Mouse (Mus musculus) spleen, adult 10 weeks (tissue): ENCODE measurements around the gene Ptges2. TPM values are rescaled to one million over a fixed set of nuclear protein-coding genes. Genes with fewer than 3 reads are reported as not detected.

Experiments
- polyA plus RNA-seq: library from polyadenylated mRNA; stranded (reverse); fragments of 350-450 nt; fragmentation: Illumina TruSeq; extraction: RNeasy Lipid Tissue Mini Kit (QIAGEN cat#74804); gene quantifications from one replicate; pipeline ENCODE4 v1.2.3, GENCODE M21; 2015; ENCODE audit warnings: low replicate concordance; ENCODE audit not compliant: insufficient read depth

Gene Ptges2
- polyA plus RNA-seq, result 6.1 TPM

DNA sequence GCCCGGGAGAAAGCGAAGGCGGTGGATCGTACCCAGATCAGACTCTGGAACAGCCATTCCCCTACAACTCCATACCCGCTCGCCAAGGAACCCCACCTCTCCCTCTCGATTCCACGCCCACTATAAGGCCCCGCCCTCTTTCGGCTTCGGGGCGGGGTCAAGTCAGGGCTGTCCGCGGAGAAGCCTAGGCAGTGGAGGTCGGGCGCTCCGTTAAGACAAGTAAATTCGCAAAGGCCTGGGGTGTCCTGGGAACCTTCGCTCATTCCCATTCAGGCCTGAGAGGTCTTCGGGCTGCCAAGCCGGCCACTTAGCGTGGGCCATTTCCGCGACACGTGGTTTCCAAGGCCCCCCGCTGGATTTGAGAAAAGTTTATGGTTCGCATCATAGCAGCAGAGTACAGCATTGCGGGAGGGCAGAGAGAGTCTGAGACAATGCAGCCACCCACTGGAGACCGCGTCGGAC, at the start of gene Ptges2:
Gene Ptges2 (plus strand): TSS at position 413 of the 462 bp plus-strand sequence.

DNA sequence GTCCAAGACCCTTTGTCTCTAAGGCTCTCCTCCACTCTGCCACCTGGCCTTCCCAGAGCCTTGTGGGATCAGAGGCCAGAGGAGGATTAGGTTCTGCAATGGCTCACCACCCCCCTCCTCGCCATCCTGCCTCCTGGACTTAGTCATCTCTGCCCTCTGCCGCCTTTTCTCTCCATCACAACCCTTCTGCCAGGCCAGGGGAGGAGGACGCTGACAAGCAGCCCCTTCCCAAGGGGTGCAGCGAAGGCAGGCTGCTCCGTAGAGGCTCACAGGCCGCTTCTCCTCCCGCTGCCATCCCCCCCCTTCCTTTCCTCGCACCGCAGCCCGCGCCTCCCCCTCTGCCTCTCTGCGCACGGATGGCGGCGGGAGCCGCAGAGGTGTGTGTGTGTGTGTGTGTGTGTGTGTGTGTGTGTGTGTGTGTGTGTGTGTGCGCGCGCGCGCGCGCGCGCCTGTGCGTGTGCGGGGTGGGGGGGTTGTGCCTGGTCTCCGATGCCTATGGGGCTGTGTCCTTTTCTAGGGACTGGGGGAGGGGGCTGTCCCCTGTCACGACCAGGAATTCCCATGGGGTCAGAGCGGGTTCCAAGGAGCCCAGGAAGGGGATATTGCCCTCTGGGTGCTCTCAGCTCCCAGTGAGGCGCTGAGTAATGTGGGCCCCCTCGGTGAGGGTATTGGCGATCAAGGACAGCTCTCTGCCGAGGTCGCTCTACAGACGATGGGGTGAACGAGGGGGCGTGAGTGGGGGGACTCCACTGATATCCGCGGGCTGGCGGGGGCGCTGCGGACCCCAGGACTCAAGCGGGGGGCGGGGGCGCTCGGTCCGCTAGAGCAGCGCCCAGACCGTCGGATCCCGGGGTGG, 43.3 kb upstream of the Ptges2 start, which contains the start of gene Ciz1:
Gene Ciz1 (plus strand): TSS at position 177 of the 856 bp plus-strand sequence.

DNA sequence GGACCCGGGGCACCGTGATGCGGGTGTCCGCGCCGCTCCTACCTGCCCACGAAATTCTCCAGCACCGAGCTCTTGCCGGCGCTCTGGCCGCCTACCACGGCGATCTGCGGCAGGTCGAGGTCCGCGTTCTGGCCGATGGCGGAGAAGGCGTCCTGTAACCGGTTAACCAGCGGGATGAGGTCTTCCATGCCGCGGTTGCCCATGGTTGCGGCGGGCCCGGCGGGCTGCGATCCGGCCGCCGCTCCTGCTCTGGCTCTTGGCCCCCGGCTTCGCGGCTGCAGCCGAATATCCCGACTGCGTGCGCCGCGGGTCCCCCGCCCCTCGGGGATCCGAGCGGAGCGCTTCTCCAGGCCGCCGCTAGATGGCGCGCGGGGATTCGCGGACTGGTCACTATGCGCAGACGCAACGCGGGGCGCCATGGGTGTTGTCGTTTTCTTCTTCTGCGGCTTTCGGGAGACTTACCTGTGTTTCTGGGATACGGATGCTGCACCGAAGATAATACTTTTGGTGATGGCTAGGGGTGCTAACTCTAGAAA, 42.6 kb upstream of the Ptges2 start, which contains the start of gene Dnm1:
Gene Dnm1 (minus strand): TSS at position 332 of the 536 bp plus-strand sequence.

DNA sequence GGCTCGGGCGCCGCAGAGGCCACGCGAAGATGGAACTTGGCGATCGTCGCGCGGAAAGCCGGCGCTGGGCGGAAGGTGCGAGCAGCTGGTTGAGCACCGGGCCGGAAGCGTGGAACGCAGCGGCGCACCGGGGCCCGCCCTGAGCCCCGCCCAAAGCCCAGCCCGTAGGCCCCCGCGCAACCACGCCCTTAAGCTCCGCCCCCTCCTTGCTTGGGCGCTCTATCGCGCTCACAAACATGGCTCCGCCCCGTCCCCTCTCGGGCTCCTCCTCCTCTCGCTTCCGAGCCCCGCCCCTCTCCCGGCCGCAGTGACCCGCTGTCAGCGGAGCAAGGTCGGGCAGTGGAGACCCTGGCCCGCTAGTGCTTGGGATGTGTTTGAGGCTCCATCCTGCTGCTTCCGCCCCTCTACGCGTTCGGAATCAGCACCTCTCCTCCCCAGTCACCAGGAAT, 13.9 kb upstream of the Ptges2 start, which contains the start of gene 1110008P14Rik:
Gene 1110008P14Rik (minus strand): TSS at position 164 of the 449 bp plus-strand sequence.

DNA sequence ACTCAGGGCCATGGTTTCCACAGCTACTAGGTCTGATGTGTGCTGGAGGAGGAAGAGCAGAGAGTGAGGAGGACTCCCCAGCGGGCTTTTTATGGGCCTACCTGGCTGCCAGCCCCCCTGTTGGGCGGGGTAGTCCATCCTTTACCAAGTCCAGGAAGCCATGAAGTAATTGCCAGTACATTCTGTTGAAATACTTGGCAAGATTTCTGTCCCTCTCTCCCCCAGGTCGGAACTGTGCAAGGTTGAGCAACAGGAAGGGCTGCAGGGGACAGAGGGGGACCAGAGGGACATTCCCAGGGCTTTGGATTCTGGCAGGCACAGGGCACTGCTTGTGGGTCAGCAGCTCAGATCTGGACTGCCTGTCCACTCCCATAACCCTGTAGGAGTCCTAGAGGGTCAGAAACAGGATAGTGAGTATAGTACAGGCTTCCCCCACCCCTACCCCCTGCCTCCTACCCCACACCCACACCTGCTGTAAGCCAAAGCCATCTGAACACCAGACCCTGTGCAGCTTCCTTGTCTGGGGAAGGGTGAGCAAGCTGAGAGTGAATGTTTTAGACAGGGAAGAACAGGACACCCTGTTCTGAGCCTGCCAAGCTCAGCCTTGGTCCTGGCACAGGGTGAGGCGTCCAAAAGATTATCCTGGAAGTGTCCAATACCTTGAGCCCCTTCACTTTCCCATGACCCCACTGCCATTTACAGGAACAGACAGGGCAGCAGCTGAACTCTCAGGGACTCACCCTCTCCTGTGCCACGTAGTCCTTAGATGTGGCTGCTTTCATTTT, 7.8 kb upstream of the Ptges2 start, which contains the start of gene Lcn2:
Gene Lcn2 (minus strand): TSS at position 547 of the 785 bp plus-strand sequence.

DNA sequence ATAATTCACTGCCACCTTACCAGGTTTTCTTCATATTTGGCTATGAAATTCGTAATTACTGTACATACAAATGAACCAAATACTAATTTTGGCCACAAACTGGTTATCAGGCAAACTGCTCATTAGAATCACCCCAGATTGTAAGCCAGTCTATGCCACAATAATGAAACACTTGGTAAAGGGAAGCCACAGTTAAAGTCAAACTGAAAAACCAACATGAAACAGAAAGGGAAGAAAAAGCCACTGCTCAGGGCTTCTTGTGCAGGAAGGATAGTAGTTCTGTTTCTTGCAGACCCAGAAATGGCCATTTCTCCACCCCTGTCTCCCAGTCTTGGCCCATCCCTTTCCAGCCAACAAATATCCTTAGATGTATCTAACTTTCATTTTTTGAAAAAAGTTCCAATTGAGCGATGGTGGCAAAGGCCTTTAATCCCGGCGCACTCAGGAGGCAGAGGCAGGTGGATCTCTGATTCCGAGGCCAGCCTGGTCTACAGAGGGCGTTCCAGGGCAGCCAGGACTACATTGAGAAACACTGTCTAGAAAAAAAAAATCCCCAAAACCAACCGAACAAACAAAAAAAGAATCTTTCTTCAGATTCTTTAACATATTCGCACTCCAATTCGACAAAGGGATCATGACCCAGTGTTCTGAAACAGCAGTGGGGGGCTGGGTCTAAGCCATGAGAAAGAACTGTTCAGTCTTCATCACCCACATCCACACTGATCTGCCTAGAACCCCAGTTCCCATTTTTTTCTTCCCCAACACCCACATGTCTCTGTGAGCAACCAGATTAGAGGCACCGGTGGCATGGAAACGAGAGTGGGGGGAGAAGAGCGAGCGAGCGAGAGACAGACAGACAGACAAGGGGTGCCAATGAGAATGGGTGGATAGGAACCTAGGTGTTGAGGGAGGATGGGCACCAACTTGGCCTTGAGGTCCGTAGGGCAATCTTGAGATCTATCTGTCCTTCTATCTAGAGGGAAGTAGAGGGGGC, 54.4 kb downstream of the Ptges2 start, which contains the start of gene Naif1:
Gene Naif1 (plus strand): TSS at position 697 of the 994 bp plus-strand sequence.

DNA sequence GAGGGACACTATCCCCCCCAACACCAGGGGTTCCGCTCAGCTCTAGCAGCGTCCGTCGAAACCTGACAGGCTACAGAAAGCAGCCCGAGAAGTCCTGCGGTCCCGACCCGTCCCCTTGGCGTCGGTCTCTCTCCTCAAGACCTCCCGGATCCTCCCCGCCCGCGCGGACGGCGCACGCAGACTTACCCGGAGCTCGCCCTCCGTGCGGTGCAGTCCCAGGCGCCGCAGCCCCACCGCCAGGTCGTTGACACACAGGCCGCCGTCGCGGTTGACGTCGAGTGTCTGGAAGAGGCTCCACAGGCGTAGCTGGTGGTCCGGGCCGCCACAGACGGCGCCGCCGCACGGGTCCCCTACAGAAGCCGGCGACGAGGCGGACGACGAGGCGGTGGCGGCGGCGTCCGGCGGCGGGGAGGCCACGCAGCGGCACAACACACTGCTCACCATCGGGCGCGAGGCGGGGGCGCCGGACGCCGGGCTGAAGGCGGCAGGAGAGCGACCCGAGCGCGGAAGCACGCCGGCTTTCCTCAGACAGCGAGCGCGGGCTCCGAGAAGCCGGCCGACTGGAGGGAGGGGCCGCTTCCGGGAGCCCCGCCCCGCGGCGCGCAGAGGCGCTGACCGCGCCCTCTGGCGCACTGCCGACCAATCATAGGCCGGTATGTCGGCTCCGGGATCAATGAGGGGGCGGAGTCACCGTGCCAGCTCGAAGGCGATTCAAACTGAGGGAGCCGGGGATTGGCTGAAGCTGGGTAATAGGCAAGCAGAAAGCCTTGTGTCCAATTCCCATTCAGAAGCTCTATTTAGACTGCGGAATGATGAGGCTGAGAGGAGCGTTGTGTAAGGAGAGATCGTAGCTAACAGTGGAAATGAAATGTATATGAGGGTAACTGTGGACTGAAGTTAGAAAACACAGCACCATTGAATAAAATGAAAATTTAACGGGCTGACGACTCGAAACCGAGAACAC, 55.5 kb downstream of the Ptges2 start, which contains the start of gene Slc25a25:
Gene Slc25a25 (minus strand): TSS at position 565 of the 964 bp plus-strand sequence.

Other genes starting within 250 kb of the Ptges2 start
- gene Prrc2b, start 244.8 kb upstream of the Ptges2 start, polyA plus RNA-seq, result 36.5 TPM
- 10.0 TPM for gene Pomt1, start 159.3 kb upstream of the Ptges2 start, polyA plus RNA-seq
- 41.0 TPM for gene Uck1, start 135.7 kb upstream of the Ptges2 start, polyA plus RNA-seq
- gene Golga2, start 108.5 kb upstream of the Ptges2 start, polyA plus RNA-seq, result 45.4 TPM
- gene Swi5, start 107.8 kb upstream of the Ptges2 start, polyA plus RNA-seq, result 264 TPM
- gene Ciz1, start 43.6 kb upstream of the Ptges2 start, polyA plus RNA-seq, result 93.7 TPM
- gene Dnm1, start 42.6 kb upstream of the Ptges2 start, polyA plus RNA-seq, result 1.8 TPM
- 15.2 TPM for gene 1110008P14Rik, start 14.0 kb upstream of the Ptges2 start, polyA plus RNA-seq
- 8.3 TPM for gene Lcn2, start 7.6 kb upstream of the Ptges2 start, polyA plus RNA-seq
- gene Naif1, start 54.6 kb downstream of the Ptges2 start, polyA plus RNA-seq, result 3.5 TPM
- 8.4 TPM for gene Slc25a25, start 55.5 kb downstream of the Ptges2 start, polyA plus RNA-seq
- gene Fam102a, start 139.4 kb downstream of the Ptges2 start, polyA plus RNA-seq, result 28.0 TPM
- 56.7 TPM for gene Dpm2, start 175.0 kb downstream of the Ptges2 start, polyA plus RNA-seq
- not detected for gene Pip5kl1, start 178.9 kb downstream of the Ptges2 start, polyA plus RNA-seq
- 0.15 TPM for gene 9430097D07Rik, start 179.8 kb downstream of the Ptges2 start, polyA plus RNA-seq
- gene St6galnac4, start 191.2 kb downstream of the Ptges2 start, polyA plus RNA-seq, result 16.1 TPM
- 11.3 TPM for gene St6galnac6, start 203.8 kb downstream of the Ptges2 start, polyA plus RNA-seq
- gene Ak1, start 225.9 kb downstream of the Ptges2 start, polyA plus RNA-seq, result 6.3 TPM